Mouse (Mus musculus): ENCODE results near the gene Runx3. TPM values are rescaled to one million over a fixed set of nuclear protein-coding genes. Genes with fewer than 3 reads are reported as not detected.
"Not testable (repeated sequence)": the region's sequence is repeated elsewhere in the genome, so short reads cannot be mapped to it uniquely, and the experiment has no call there.

Gene Runx3
- total RNA-seq, 4 experiments from 2014 or later, result 0.35 to 0.69 (median 0.49) TPM

- DNase-seq (ENCODE audit: low spot score), result no peak
Observed at GRCm38 (mm10) chr4:135169096-135169495, 48.6 kb downstream of the Runx3 start.

GRCm38 (mm10) chr4:135169501-135169900, 49.0 kb downstream of the Runx3 start:
- no peak for DNase-seq (ENCODE audit: low spot score)

GRCm38 (mm10) chr4:135171304-135171875, 50.9 kb downstream of the Runx3 start:
- DNase-seq (ENCODE audit: low spot score), result no peak

GRCm38 (mm10) chr4:135175406-135176120, 55.1 kb downstream of the Runx3 start:
- DNase-seq (ENCODE audit: low spot score), result no peak

- DNase-seq (ENCODE audit: low spot score), result no peak
Observed at GRCm38 (mm10) chr4:135177568-135177967, 57.1 kb downstream of the Runx3 start.

GRCm38 (mm10) chr4:135179077-135179481, 58.6 kb downstream of the Runx3 start:
- DNase-seq (ENCODE audit: low spot score), result no peak

GRCm38 (mm10) chr4:135181819-135182218, 61.4 kb downstream of the Runx3 start:
- DNase-seq (ENCODE audit: low spot score), result peak; percentile 11

GRCm38 (mm10) chr4:135184277-135184676, 63.8 kb downstream of the Runx3 start:
- not testable (repeated sequence) for DNase-seq (ENCODE audit: low spot score)

GRCm38 (mm10) chr4:135189452-135190008, 69.1 kb downstream of the Runx3 start:
- DNase-seq (ENCODE audit: low spot score), result peak; percentile 40

- DNase-seq (ENCODE audit: low spot score), result no peak
Observed at GRCm38 (mm10) chr4:135190364-135190763, 69.9 kb downstream of the Runx3 start.

GRCm38 (mm10) chr4:135191185-135191584, 70.7 kb downstream of the Runx3 start:
- DNase-seq (ENCODE audit: low spot score), result no peak

GRCm38 (mm10) chr4:135191604-135192003, 71.2 kb downstream of the Runx3 start:
- no peak for DNase-seq (ENCODE audit: low spot score)

- DNase-seq (ENCODE audit: low spot score), result peak; percentile 37
Observed at GRCm38 (mm10) chr4:135192841-135193240, 72.4 kb downstream of the Runx3 start.

- DNase-seq (ENCODE audit: low spot score), result no peak
Observed at GRCm38 (mm10) chr4:135197857-135198256, 77.4 kb downstream of the Runx3 start.

- no peak for DNase-seq (ENCODE audit: low spot score)
Observed at GRCm38 (mm10) chr4:135201771-135202170, 81.3 kb downstream of the Runx3 start.

- peak; percentile 48 for DNase-seq (ENCODE audit: low spot score)
Observed at GRCm38 (mm10) chr4:135203279-135203678, 82.8 kb downstream of the Runx3 start.

GRCm38 (mm10) chr4:135203806-135204560, 83.5 kb downstream of the Runx3 start:
- no peak for DNase-seq (ENCODE audit: low spot score)

GRCm38 (mm10) chr4:135204666-135205065, 84.2 kb downstream of the Runx3 start:
- no peak for DNase-seq (ENCODE audit: low spot score)

GRCm38 (mm10) chr4:135205254-135205653, 84.8 kb downstream of the Runx3 start:
- no peak for DNase-seq (ENCODE audit: low spot score)

- DNase-seq (ENCODE audit: low spot score), result peak; percentile 74
Observed at GRCm38 (mm10) chr4:135205711-135206600, 85.5 kb downstream of the Runx3 start.

- no peak for DNase-seq (ENCODE audit: low spot score)
Observed at GRCm38 (mm10) chr4:135209846-135210245, 89.4 kb downstream of the Runx3 start.

All from heart, adult 8-10 months (tissue).